ENCODE assay signal across 18 mouse cellular contexts in genomic region chr5:5004740-5005139, GRCm38 (mm10).
DNase-seq lines count a peak whose midpoint lies in the region; TF ChIP-seq lines count a peak whose summit lies in the region.
"Had no signal": no experiment of that assay in that cellular context is flagged by ENCODE, and none has a peak within 500 bp of the region (broad histone marks: within the 10 kb centered on the region; RNA-seq: fewer than 3 reads in every experiment).

No protein-coding gene starts in this region.

- H3K27ac ChIP-seq in CH12.LX (ENCODE audit: insufficient read depth, low read depth) = no peak overlapping the region

- TF ChIP-seq POLR2A in CH12.LX (IDR thresholded peaks at IDR 0.05; ENCODE audit: low read depth, low read length) = no peak

- DNase-seq in A20 (ENCODE audit: low read depth, low spot score) (peak; percentile 2), CH12.LX (ENCODE audit: extremely low read depth) (peak; percentile 76)
- no peak for DNase-seq in heart, postnatal 4 days
- DNase-seq in right cerebral cortex, postnatal 36 days (ENCODE audit: low spot score in 2 of 2) = no peak
- DNase-seq: adrenal gland, adult 2 months; adrenal gland, adult 8-10 months; adrenal gland, postnatal 10 days; adrenal gland, postnatal 14 days; adrenal gland, postnatal 25 days; adrenal gland, postnatal 36 days; B cell, adult 2 months; cerebellum, adult 11 months; cerebellum, adult 11-12 months; cerebellum, adult 18-20 months; cerebellum, adult 2 months; cerebellum, adult 8-10 months had no signal

- peak; percentile 77 for TF ChIP-seq EP300 in CH12.LX (IDR thresholded peaks at IDR 0.05; ENCODE audit: low read length)

- no peaks in the 10 kb centered on the region for H3K9me3 ChIP-seq in CH12.LX (replicated peaks; ENCODE audit: low read length)
- H3K9me3 ChIP-seq: G1E had no signal

- no peak for TF ChIP-seq CTCF in CH12.LX (conservative IDR thresholded peaks at IDR 0.05 in 1 of 2, IDR thresholded peaks at IDR 0.05 in 1 of 2; ENCODE audit: low read depth in 2 of 2, low read length in 2 of 2)

- H3K79me2 ChIP-seq in CH12.LX (replicated peaks; ENCODE audit: control insufficient read depth, extremely low read depth, insufficient read depth, poor library complexity, severe bottlenecking) = no peaks in the 10 kb centered on the region

- H3K36me3 ChIP-seq in CH12.LX (replicated peaks in 1 of 2; ENCODE audit: control insufficient read depth in 1 of 2, insufficient read depth in 1 of 2, low read length in 1 of 2) = no peaks in the 10 kb centered on the region
- H3K36me3 ChIP-seq: G1E had no signal

- no peak overlapping the region for H3K9ac ChIP-seq in CH12.LX (ENCODE audit: insufficient read depth, low read depth)

- H3K4me1 ChIP-seq in CH12.LX (ENCODE audit: control insufficient read depth in 1 of 2, insufficient read depth in 2 of 2) = peaks cover 4 to 18% of the 10 kb centered on the region in 2 experiments; a peak in 2 of 4 replicates

- no peak overlapping the region for H3K4me2 ChIP-seq in CH12.LX (ENCODE audit: insufficient read depth, low read depth, poor library complexity, severe bottlenecking)

- H3K27me3 ChIP-seq in CH12.LX (replicated peaks) = no peaks in the 10 kb centered on the region
- H3K27me3 ChIP-seq: Patski had no signal

- dilution Hi-C loops in CH12.LX (cut with MboI; ENCODE audit: extremely low pct_ligation_motif_present, extremely low pct_unique_long_range_greater_than_20kb, low sequenced_read_pairs) = no loop called here

- TF ChIP-seq RAD21 in CH12.LX (IDR thresholded peaks at IDR 0.05; ENCODE audit: low read depth, low read length) = no peak; the same call in none of the 2 replicates

- no peak overlapping the region for H3K4me3 ChIP-seq in CH12.LX (replicated peaks in 1 of 3; ENCODE audit: low read depth in 2 of 3, low read length in 2 of 3, poor library complexity in 1 of 3)

- in situ Hi-C loops in CH12.LX (cut with MboI; ENCODE audit: low pct_ligation_motif_present, low pct_unique_long_range_greater_than_20kb, low sequenced_read_pairs) = no loop called here

TF ChIP-seq in CH12.LX, 34 proteins besides CTCF, POLR2A, EP300 and RAD21:
- no peak for TF ChIP-seq UBTF (IDR thresholded peaks at IDR 0.05; ENCODE audit: low read depth, low read length)
- no peak for TF ChIP-seq GABPA (IDR thresholded peaks at IDR 0.05; ENCODE audit: insufficient replicate concordance, low read depth, low read length)
- no peak for TF ChIP-seq E2F4 (IDR thresholded peaks at IDR 0.05; ENCODE audit: insufficient replicate concordance, low read depth, low read length)
- TF ChIP-seq TCF12 (IDR thresholded peaks at IDR 0.05; ENCODE audit: low read depth, low read length) = peak; percentile 64; the same call in 1 of the 2 replicates
- TF ChIP-seq MXI1 (IDR thresholded peaks at IDR 0.05; ENCODE audit: low read depth, low read length) = no peak
- no peak for TF ChIP-seq ZNF384 (IDR thresholded peaks at IDR 0.05; ENCODE audit: low read depth, low read length)
- peak; percentile 34 for TF ChIP-seq ETS1 (conservative IDR thresholded peaks at IDR 0.05; ENCODE audit: low read depth, low read length)
- TF ChIP-seq NELFE (IDR thresholded peaks at IDR 0.05; ENCODE audit: low read depth, low read length) = no peak
- TF ChIP-seq RCOR1 (conservative IDR thresholded peaks at IDR 0.05; ENCODE audit: low read depth, low read length) = no peak
- TF ChIP-seq BHLHE40 (IDR thresholded peaks at IDR 0.05; ENCODE audit: low read depth, low read length) = peak; percentile 36; the same call in 1 of the 2 replicates

Comparison
In these comparisons a context has a peak if more than half of its experiments do, and no peak if none do; other contexts are left out.
1. DNase-seq: peak in A20 (single experiment) and CH12.LX (single experiment); none in heart, postnatal 4 days (single experiment) and right cerebral cortex, postnatal 36 days (0 of 2).